Mouse (Mus musculus): Measurements from ENCODE around the gene Stt3b. TPM values are rescaled to one million over a fixed set of nuclear protein-coding genes. Genes with fewer than 3 reads are reported as not detected.

The Stt3b gene
- polyA plus RNA-seq, 1 experiment from 2014 or later, result 83.3 TPM

DNA sequence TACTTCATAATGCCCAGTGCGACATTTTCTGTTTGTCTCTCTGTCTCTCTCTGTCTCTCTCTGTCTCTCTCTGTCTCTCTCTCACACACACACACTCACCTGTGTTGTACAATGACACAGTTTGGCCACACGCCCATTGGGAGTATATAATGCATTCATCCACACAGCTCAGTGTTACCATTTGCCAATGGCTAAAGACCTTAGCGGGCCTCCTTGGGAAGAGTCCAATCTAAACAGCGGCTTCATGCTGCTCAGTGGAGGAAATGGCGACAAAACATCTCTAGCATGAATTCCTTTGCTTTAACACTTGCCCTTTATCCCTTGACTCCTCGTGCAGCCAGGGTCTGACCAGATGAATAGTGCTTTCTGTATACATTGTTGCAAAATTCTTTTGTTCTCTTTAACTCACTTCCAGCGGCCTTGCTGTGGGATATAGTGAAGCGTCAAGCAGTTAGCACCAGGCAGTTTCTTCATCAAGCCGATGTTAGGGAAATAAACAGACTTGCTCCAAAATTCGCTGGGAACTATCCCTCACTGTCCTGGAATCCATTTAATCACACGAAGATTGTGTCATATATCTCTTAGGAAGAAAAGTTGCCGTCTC, 30.1 kb upstream of the Stt3b start:
- Histone ChIP-seq H3K27ac (ENCODE audit: low read depth, low read length) (no peak overlapping the region), H3K4me1 (ENCODE audit: control insufficient read depth, insufficient read depth, low read depth, low read length) (peaks cover 3% of the 10 kb centered on the region), H3K36me3 (ENCODE audit: control insufficient read depth, insufficient read depth, low read length) (no peaks in the 10 kb centered on the region), H3K9me3 (ENCODE audit: control insufficient read depth, low read length) (no peaks in the 10 kb centered on the region), H3K4me2 (ENCODE audit: low read length) (no peak overlapping the region), H3K9ac (ENCODE audit: low read depth, low read length) (no peak overlapping the region), H3K4me3 (ENCODE audit: low read length) (no peak overlapping the region), H3K27me3 (replicated peaks; ENCODE audit: control insufficient read depth, insufficient read depth, low read length) (no peaks in the 10 kb centered on the region)
- WGBS, result 33% methylated on average over 12 of the region's 12 CpGs
- ATAC-seq, result no peak; the same call in 1 of the 2 replicates

DNA sequence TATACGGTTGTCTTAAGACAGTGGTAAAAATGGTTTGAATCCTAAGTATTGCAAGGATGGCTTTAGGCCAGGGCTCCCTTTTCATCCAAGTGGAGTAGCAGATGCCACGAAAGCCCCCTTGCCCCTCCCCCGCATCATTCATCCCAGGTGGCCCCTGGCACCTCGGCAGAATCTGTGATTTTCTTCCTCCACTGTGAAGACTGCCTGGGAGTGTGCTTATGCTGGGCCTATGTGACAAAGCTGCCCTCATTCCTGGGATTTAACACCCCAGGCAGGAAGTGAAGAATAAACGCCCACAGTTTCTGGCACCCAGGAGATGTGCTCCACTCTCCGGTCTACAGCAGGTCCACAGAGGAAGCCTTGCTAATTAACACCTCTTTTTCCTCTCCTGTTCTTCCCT, 28.6 kb upstream of the Stt3b start:
- Histone ChIP-seq H3K27me3 (replicated peaks; ENCODE audit: control insufficient read depth, insufficient read depth, low read length) (no peaks in the 10 kb centered on the region), H3K36me3 (ENCODE audit: control insufficient read depth, insufficient read depth, low read length) (no peaks in the 10 kb centered on the region), H3K27ac (ENCODE audit: low read depth, low read length) (no peak overlapping the region), H3K9me3 (ENCODE audit: control insufficient read depth, low read length) (no peaks in the 10 kb centered on the region), H3K4me3 (ENCODE audit: low read length) (no peak overlapping the region), H3K4me2 (ENCODE audit: low read length) (no peak overlapping the region), H3K9ac (ENCODE audit: low read depth, low read length) (no peak overlapping the region), H3K4me1 (ENCODE audit: control insufficient read depth, insufficient read depth, low read depth, low read length) (peaks cover 3% of the 10 kb centered on the region)
- peak; percentile 37; the same call in 1 of the 2 replicates for ATAC-seq
- WGBS, result 30% methylated on average over 6 of the region's 6 CpGs

DNA sequence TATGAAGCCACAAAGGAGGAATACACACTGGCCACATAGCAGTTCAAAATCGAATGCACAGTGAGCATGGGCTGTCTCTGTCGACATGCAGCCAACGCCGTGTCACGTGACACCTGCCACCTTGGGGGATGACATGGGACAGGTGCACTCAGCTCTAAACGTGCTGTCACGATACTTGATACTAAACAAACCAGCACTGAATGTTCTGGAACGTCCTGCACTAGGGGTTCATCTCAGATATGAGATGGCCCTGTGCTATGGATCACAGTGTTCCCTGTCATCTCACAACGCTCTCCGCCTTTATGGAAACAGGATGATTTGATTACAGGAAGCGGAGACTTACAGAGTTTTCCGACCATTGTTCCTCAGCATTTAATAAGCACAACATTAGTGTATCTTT, 22.8 kb upstream of the Stt3b start:
- Histone ChIP-seq H3K27ac (ENCODE audit: low read depth, low read length) (no peak overlapping the region), H3K4me2 (ENCODE audit: low read length) (no peak overlapping the region), H3K9me3 (ENCODE audit: control insufficient read depth, low read length) (peaks cover 2% of the 10 kb centered on the region; the same call in 1 of the 2 replicates), H3K4me3 (ENCODE audit: low read length) (no peak overlapping the region), H3K9ac (ENCODE audit: low read depth, low read length) (no peak overlapping the region), H3K36me3 (ENCODE audit: control insufficient read depth, insufficient read depth, low read length) (no peaks in the 10 kb centered on the region), H3K4me1 (ENCODE audit: control insufficient read depth, insufficient read depth, low read depth, low read length) (no peaks in the 10 kb centered on the region), H3K27me3 (replicated peaks; ENCODE audit: control insufficient read depth, insufficient read depth, low read length) (no peaks in the 10 kb centered on the region)
- 85% methylated on average over 12 of the region's 12 CpGs for WGBS
- ATAC-seq, result no peak

DNA sequence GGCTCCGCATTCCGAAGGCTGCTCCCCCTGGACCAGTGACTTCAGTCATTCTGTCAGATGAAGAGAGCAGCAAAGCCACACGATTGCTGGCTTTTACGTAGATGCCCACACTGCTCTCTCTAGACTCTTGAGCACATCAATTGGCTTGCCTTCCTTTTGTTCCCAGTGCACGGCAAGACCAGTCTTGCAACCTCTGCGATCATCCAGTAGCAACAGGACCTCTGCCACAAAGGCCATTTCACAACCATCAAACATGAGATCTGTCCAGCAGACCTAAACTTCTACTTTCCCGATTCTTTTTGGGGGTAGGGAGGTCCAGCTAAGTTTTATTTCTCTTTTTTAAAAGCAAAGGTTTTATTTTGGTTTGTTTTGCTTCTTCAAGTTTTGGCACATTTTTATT, 22.1 kb upstream of the Stt3b start:
- ATAC-seq, result no peak
- Histone ChIP-seq H3K4me1 (ENCODE audit: control insufficient read depth, insufficient read depth, low read depth, low read length) (no peaks in the 10 kb centered on the region), H3K27me3 (replicated peaks; ENCODE audit: control insufficient read depth, insufficient read depth, low read length) (no peaks in the 10 kb centered on the region), H3K4me2 (ENCODE audit: low read length) (no peak overlapping the region), H3K9ac (ENCODE audit: low read depth, low read length) (no peak overlapping the region), H3K27ac (ENCODE audit: low read depth, low read length) (no peak overlapping the region), H3K4me3 (ENCODE audit: low read length) (no peak overlapping the region), H3K9me3 (ENCODE audit: control insufficient read depth, low read length) (peaks cover 2% of the 10 kb centered on the region; the same call in 1 of the 2 replicates), H3K36me3 (ENCODE audit: control insufficient read depth, insufficient read depth, low read length) (no peaks in the 10 kb centered on the region)
- 80% methylated on average over 7 of the region's 7 CpGs for WGBS

DNA sequence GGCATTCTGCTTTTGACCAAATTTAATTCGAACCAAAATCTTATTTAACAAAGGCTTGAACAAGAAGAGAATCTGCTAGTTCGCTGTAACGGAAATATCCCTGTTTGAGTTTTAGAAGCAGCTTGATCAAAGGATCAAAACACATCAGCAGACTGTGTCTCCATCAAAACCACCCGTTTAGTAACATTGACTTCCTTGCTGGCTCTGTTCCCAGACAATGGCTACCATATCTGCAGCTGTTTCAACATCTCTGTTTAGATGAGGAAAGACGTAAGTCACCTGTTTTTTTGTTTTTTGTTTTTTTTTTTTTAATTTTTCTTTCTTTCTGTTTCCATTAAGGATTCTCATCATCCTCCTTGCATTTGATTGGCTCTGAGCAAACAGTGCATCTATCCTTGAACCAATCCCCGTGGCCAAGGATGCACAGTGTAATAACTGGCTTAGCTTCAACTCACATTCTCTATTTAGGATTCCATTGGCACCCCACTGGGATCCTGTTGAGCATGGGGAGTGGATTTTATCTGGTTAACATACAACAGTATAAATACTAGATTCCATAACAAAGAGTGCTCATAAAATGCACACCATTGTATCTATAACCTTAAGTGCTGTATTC, 20.7 kb upstream of the Stt3b start:
- Histone ChIP-seq H3K36me3 (ENCODE audit: control insufficient read depth, insufficient read depth, low read length) (no peaks in the 10 kb centered on the region), H3K27me3 (replicated peaks; ENCODE audit: control insufficient read depth, insufficient read depth, low read length) (no peaks in the 10 kb centered on the region), H3K4me2 (ENCODE audit: low read length) (no peak overlapping the region), H3K9ac (ENCODE audit: low read depth, low read length) (no peak overlapping the region), H3K27ac (ENCODE audit: low read depth, low read length) (no peak overlapping the region), H3K4me1 (ENCODE audit: control insufficient read depth, insufficient read depth, low read depth, low read length) (no peaks in the 10 kb centered on the region), H3K4me3 (ENCODE audit: low read length) (no peak overlapping the region), H3K9me3 (ENCODE audit: control insufficient read depth, low read length) (peaks cover 2% of the 10 kb centered on the region; the same call in 1 of the 2 replicates)
- 74% methylated on average over 6 of the region's 6 CpGs for WGBS
- ATAC-seq, result no peak

DNA sequence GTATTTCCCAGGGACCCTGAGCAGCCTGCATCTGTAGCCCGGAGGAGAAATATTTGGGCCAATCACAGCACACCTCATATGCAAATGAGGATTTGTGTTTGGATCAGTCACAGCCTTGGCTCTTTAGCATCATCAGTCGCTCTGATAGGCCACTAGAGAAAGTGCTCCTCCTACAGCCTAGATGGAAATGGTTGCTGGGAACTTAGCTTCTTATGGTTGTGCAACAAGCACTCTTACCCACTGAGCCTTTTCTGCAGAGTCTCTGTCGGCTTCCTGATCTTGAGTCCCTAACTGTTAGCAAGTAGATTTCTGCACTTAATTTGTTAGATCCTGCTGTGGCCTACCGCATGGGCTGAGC, 16.3 kb upstream of the Stt3b start:
- Histone ChIP-seq H3K4me2 (ENCODE audit: low read length) (no peak overlapping the region), H3K27me3 (replicated peaks; ENCODE audit: control insufficient read depth, insufficient read depth, low read length) (no peaks in the 10 kb centered on the region), H3K9me3 (ENCODE audit: control insufficient read depth, low read length) (peaks cover 2% of the 10 kb centered on the region; the same call in 1 of the 2 replicates), H3K4me3 (ENCODE audit: low read length) (no peak overlapping the region), H3K4me1 (ENCODE audit: control insufficient read depth, insufficient read depth, low read depth, low read length) (peaks cover 3% of the 10 kb centered on the region; the same call in 1 of the 2 replicates), H3K27ac (ENCODE audit: low read depth, low read length) (no peak overlapping the region), H3K36me3 (ENCODE audit: control insufficient read depth, insufficient read depth, low read length) (no peaks in the 10 kb centered on the region), H3K9ac (ENCODE audit: low read depth, low read length) (no peak overlapping the region)
- ATAC-seq, result no peak
- WGBS, result 87% methylated on average over 4 of the region's 4 CpGs

DNA sequence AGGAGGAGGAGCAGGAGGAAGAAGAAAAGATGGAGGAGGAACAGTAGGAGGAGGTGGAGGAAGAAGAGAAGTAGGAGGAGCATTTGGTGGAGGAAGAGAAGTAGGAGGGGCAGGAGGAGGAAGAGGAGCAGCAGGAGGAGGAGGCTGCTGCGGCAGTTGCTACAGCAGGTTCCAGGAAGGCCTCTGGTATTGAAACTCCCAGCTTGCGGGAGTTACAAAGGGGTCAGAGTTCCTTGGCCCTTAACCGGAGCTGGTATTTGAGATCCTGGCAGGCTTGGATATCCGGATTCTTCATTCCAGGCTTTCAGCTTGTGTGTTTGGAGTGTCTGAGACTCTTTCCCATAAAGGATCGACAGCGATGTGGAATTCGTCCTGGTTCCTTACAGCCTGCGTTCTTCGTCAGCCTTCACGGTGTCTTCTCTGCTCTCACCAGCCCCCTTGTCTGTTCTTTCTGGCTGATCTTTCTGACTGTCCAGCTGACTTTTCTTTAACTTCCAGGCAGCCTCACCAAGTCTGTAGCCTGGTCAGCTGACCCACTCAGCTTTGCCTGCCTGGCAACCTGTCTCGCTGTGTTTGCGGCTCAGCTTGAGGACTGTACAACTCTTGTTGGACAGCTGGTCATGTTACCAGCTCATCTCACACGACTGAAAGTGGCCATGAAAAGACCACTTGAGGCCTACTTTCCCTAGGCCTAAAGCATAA, 15.8 kb upstream of the Stt3b start:
- Histone ChIP-seq H3K4me1 (ENCODE audit: control insufficient read depth, insufficient read depth, low read depth, low read length) (peaks cover 3% of the 10 kb centered on the region; the same call in 1 of the 2 replicates), H3K9me3 (ENCODE audit: control insufficient read depth, low read length) (peaks cover 2% of the 10 kb centered on the region; the same call in 1 of the 2 replicates), H3K4me2 (ENCODE audit: low read length) (no peak overlapping the region), H3K4me3 (ENCODE audit: low read length) (no peak overlapping the region), H3K36me3 (ENCODE audit: control insufficient read depth, insufficient read depth, low read length) (no peaks in the 10 kb centered on the region), H3K27ac (ENCODE audit: low read depth, low read length) (no peak overlapping the region), H3K9ac (ENCODE audit: low read depth, low read length) (no peak overlapping the region), H3K27me3 (replicated peaks; ENCODE audit: control insufficient read depth, insufficient read depth, low read length) (no peaks in the 10 kb centered on the region)
- ATAC-seq, result no peak
- 79% methylated on average over 13 of the region's 13 CpGs for WGBS

DNA sequence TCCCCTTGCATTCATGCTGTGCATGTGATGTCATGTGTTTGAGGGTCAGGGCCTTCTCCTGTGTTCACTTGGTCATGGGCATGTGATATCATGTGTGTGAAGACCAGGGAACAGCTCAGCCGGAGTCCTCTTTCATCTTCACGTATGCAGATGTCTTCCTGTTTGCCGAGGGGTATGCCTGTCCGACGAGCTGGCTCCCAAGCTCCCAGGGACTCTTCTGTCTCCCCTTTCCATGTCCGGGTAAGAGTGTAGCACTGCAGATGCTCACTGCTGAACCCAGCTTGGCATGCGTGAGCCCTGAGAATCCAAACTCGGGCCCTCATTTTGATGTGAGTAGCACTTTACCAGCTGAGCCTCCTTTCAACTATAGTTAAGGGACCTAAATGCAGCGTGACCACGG, 13.4 kb upstream of the Stt3b start:
- no peak for ATAC-seq
- H3K27me3 ChIP-seq (replicated peaks; ENCODE audit: control insufficient read depth, insufficient read depth, low read length), result no peaks in the 10 kb centered on the region
- H3K27ac ChIP-seq (ENCODE audit: low read depth, low read length), result no peak overlapping the region
- no peaks in the 10 kb centered on the region for H3K9me3 ChIP-seq (ENCODE audit: control insufficient read depth, low read length)
- H3K4me3 ChIP-seq (ENCODE audit: low read length), result no peak overlapping the region
- peaks cover 3% of the 10 kb centered on the region; the same call in 1 of the 2 replicates for H3K4me1 ChIP-seq (ENCODE audit: control insufficient read depth, insufficient read depth, low read depth, low read length)
- 10% methylated on average over 10 of the region's 10 CpGs for WGBS
- H3K4me2 ChIP-seq (ENCODE audit: low read length), result no peak overlapping the region
- no peaks in the 10 kb centered on the region for H3K36me3 ChIP-seq (ENCODE audit: control insufficient read depth, insufficient read depth, low read length)
- H3K9ac ChIP-seq (ENCODE audit: low read depth, low read length), result no peak overlapping the region

DNA sequence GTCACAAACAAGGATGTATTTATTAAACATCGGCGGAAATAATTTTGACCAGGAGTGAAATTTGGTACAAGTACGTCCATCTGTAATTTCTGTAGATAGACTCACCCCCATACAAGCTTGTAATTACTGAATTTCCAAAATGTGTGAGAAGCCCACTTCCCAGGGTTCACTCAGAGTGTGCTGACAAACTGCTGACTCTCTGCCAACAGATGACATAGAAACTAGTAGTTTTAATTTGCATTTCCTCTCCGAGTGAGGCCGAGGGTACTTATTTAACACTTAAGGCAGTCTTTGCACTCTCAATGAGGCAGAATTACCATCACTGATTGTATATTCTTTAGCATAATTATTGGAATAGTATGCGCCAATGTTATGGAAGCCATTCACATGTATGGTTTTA, 12.2 kb upstream of the Stt3b start:
- Histone ChIP-seq H3K36me3 (ENCODE audit: control insufficient read depth, insufficient read depth, low read length) (no peaks in the 10 kb centered on the region), H3K27ac (ENCODE audit: low read depth, low read length) (no peak overlapping the region), H3K4me3 (ENCODE audit: low read length) (no peak overlapping the region), H3K27me3 (replicated peaks; ENCODE audit: control insufficient read depth, insufficient read depth, low read length) (no peaks in the 10 kb centered on the region), H3K4me2 (ENCODE audit: low read length) (no peak overlapping the region), H3K9ac (ENCODE audit: low read depth, low read length) (no peak overlapping the region), H3K9me3 (ENCODE audit: control insufficient read depth, low read length) (no peaks in the 10 kb centered on the region), H3K4me1 (ENCODE audit: control insufficient read depth, insufficient read depth, low read depth, low read length) (peaks cover 3% of the 10 kb centered on the region; the same call in 1 of the 2 replicates)
- WGBS, result 82% methylated on average over 6 of the region's 6 CpGs
- ATAC-seq, result no peak
